Mouse (Mus musculus): ENCODE measurements around the gene Zbed5.

DNA sequence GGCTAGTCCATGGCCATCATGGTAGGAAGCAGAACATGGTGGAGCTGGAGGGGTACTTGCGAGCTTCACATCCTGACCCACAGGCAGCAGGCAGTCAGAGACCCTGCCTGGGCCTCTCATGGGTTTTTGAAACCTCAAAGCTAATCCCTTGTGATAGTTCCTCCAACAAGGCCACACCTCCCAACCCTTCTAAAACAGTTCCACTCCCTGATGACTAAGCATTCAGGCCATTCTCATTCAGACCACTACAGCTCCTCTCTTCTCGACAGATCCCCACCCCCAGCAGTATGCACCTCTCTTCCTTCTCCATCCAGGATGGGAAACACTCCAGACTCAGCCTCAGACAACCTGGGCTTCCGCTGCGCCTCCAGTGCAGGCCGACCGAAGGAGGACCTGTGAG lies 33.2 kb upstream of the Zbed5 start:
- TF ChIP-seq POLR2A (IDR thresholded peaks at IDR 0.05; ENCODE audit: control insufficient read depth in 1 of 2, insufficient read depth in 1 of 2, low read depth in 1 of 2, low read length in 2 of 2, poor library complexity in 1 of 2) (no peak), NRF1 (IDR thresholded peaks at IDR 0.05; ENCODE audit: insufficient read depth, low read depth, low read length, poor library complexity, severe bottlenecking) (no peak), CTCF (IDR thresholded peaks at IDR 0.05 in 2 of 3, conservative IDR thresholded peaks at IDR 0.05 in 1 of 3; ENCODE audit: control insufficient read depth in 1 of 3, insufficient read depth in 1 of 3, low read depth in 2 of 3, low read length in 3 of 3, poor library complexity in 1 of 3, severe bottlenecking in 1 of 3) (no peak), TBP (IDR thresholded peaks at IDR 0.05; ENCODE audit: low read depth, low read length) (no peak), RCOR1 (IDR thresholded peaks at IDR 0.05; ENCODE audit: low read depth, low read length) (no peak), HCFC1 (IDR thresholded peaks at IDR 0.05; ENCODE audit: low read depth, low read length) (no peak), ZC3H11A (IDR thresholded peaks at IDR 0.05; ENCODE audit: low read depth, low read length) (no peak), ETS1 (IDR thresholded peaks at IDR 0.05; ENCODE audit: low read depth, low read length) (no peak)
